Mouse (Mus musculus): ENCODE results near the gene Kcnc1.

DNA sequence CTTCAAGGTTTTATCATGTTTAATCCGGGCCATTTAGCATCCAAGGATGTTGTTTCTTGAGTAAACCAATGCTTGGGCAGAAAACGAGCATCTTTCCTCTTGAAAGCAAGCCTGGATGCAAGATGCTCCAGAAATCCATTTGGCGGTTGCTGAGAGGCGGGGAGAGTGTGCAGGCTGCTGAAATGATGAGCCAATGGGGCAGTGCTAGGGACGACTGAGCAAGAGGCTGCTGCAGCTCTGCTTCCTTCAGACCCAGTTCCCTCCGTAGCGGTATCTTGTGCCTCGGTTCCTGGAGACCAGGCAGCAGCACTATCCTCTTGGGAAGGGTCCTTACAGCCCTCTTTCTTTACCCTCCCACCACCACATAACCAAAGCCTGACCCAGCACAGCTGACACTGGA is 66.0 kb downstream of the Kcnc1 start:
- TF ChIP-seq CTCF (IDR thresholded peaks at IDR 0.05; ENCODE audit: borderline replicate concordance, insufficient read depth, low read length) (no peak), POLR2A (IDR thresholded peaks at IDR 0.05; ENCODE audit: low read depth, low read length) (no peak)
